Mouse (Mus musculus) CH12.LX (cell line): ENCODE results near the gene Wdr72. TPM values are rescaled to one million over a fixed set of nuclear protein-coding genes. Genes with fewer than 3 reads are reported as not detected.

Experiments used
- DNase-seq: peaks from one replicate; pipeline ENCODE4 v3.0.0-alpha.2; 2013; ENCODE audit errors: extremely low read depth
- H3K27ac ChIP-seq: 2 replicates; pipeline ENCODE4 v1.5.1; 2012; ENCODE audit warnings: low read depth, mild to moderate bottlenecking, control low read depth, moderate library complexity; ENCODE audit not compliant: insufficient read depth
- H3K27me3 ChIP-seq: replicated peaks from 2 replicates; pipeline ENCODE3; 2012; ENCODE audit warnings: inconsistent platforms
- H3K36me3 ChIP-seq, 2 experiments: replicated peaks in 1 of 2; 2 replicates each; pipeline versions ENCODE3 to v1.6.1; 2012; ENCODE audit warnings: inconsistent platforms in 1 of 2, low read length in 1 of 2, mild to moderate bottlenecking in 1 of 2, mixed read lengths in 1 of 2, moderate library complexity in 1 of 2; ENCODE audit not compliant: control insufficient read depth in 1 of 2, insufficient read depth in 1 of 2
- H3K4me1 ChIP-seq, 2 experiments: 2 replicates each; pipeline ENCODE4 v1.6.1; 2012; ENCODE audit warnings: inconsistent platforms in 1 of 2, moderate library complexity in 1 of 2; ENCODE audit not compliant: insufficient read depth in 2 of 2, control insufficient read depth in 1 of 2
- H3K4me2 ChIP-seq: 2 replicates; pipeline ENCODE4 v1.6.1; 2012; ENCODE audit warnings: low read depth, mild to moderate bottlenecking, control low read depth; ENCODE audit not compliant: poor library complexity, insufficient read depth, severe bottlenecking
- H3K4me3 ChIP-seq, 3 experiments: fragments of 150-350 bp in 1 of 3; sonication (generic) in 1 of 3; replicated peaks in 1 of 3; 2 replicates each; pipeline versions ENCODE3 to v1.5.1; 2011 to 2012; ENCODE audit warnings: low read depth in 2 of 3, low read length in 2 of 3, mild to moderate bottlenecking in 2 of 3, moderate library complexity in 2 of 3, control low read depth in 1 of 3, improper control_type of control experiment in 1 of 3, inconsistent platforms in 1 of 3, mixed read lengths in 1 of 3; ENCODE audit not compliant: poor library complexity in 1 of 3
- H3K79me2 ChIP-seq: replicated peaks from 2 replicates; pipeline ENCODE4 v1.6.1; 2012; ENCODE audit warnings: mild to moderate bottlenecking, moderate library complexity; ENCODE audit not compliant: control insufficient read depth, poor library complexity, insufficient read depth, severe bottlenecking; ENCODE audit errors: extremely low read depth
- H3K9ac ChIP-seq: 2 replicates; pipeline ENCODE4 v1.6.1; 2012; ENCODE audit warnings: low read depth, mild to moderate bottlenecking, control low read depth, moderate library complexity; ENCODE audit not compliant: insufficient read depth
- H3K9me3 ChIP-seq: replicated peaks from 2 replicates; pipeline ENCODE3; 2012; ENCODE audit warnings: low read length, inconsistent platforms, mixed read lengths
- BHLHE40 ChIP-seq: IDR thresholded peaks from 2 replicates; pipeline ENCODE4 v1.6.1; 2011; ENCODE audit warnings: mild to moderate bottlenecking, low read depth, low read length, improper control_type of control experiment
- CHD1 ChIP-seq: IDR thresholded peaks from 2 replicates; pipeline ENCODE4 v1.6.1; 2012; ENCODE audit warnings: low read depth, low read length, improper control_type of control experiment, inconsistent platforms
- CTCF ChIP-seq, 2 experiments: IDR thresholded peaks in 1 of 2; conservative IDR thresholded peaks in 1 of 2; 2 replicates each; pipeline ENCODE4 v1.5.1; 2011 to 2012; ENCODE audit warnings: low read depth in 2 of 2, low read length in 2 of 2, improper control_type of control experiment in 1 of 2, inconsistent platforms in 1 of 2, mild to moderate bottlenecking in 1 of 2, moderate library complexity in 1 of 2
- EP300 ChIP-seq: IDR thresholded peaks from 2 replicates; pipeline ENCODE4 v1.6.1; 2011; ENCODE audit warnings: low read length, improper control_type of control experiment
- ETS1 ChIP-seq: conservative IDR thresholded peaks from 2 replicates; pipeline ENCODE4 v1.6.1; 2012; ENCODE audit warnings: low read depth, mild to moderate bottlenecking, inconsistent platforms, low read length, improper control_type of control experiment, moderate library complexity
- IRF4 ChIP-seq: IDR thresholded peaks from 2 replicates; pipeline ENCODE4 v1.6.1; 2014; ENCODE audit warnings: low read depth, mild to moderate bottlenecking, inconsistent platforms, low read length, improper control_type of control experiment
- JUN ChIP-seq: IDR thresholded peaks from 2 replicates; pipeline ENCODE4 v1.6.1; 2011; ENCODE audit warnings: low read depth, mild to moderate bottlenecking, low read length, improper control_type of control experiment, moderate library complexity; ENCODE audit not compliant: insufficient read depth
- JUND ChIP-seq: conservative IDR thresholded peaks from 2 replicates; pipeline ENCODE4 v1.6.1; 2011; ENCODE audit warnings: low read depth, low read length, improper control_type of control experiment
- KAT2A ChIP-seq: IDR thresholded peaks from 2 replicates; pipeline ENCODE4 v1.6.1; 2012; ENCODE audit warnings: low read length, improper control_type of control experiment, inconsistent platforms; ENCODE audit not compliant: insufficient replicate concordance
- MAFK ChIP-seq: IDR thresholded peaks from 2 replicates; pipeline ENCODE4 v1.6.1; 2011; ENCODE audit warnings: low read length, improper control_type of control experiment; ENCODE audit not compliant: insufficient replicate concordance
- MAZ ChIP-seq: IDR thresholded peaks from 2 replicates; pipeline ENCODE4 v1.6.1; 2012; ENCODE audit warnings: low read depth, mild to moderate bottlenecking, inconsistent platforms, low read length, improper control_type of control experiment, moderate library complexity
- MXI1 ChIP-seq: IDR thresholded peaks from 2 replicates; pipeline ENCODE4 v1.6.1; 2011; ENCODE audit warnings: mild to moderate bottlenecking, low read depth, low read length, improper control_type of control experiment
- MYC ChIP-seq: IDR thresholded peaks from 2 replicates; pipeline ENCODE4 v1.6.1; 2011; ENCODE audit warnings: low read depth, mild to moderate bottlenecking, improper control_type of control experiment, low read length
- NRF1 ChIP-seq: IDR thresholded peaks from 2 replicates; pipeline ENCODE4 v1.6.1; 2014; ENCODE audit warnings: low read depth, mild to moderate bottlenecking, inconsistent platforms, low read length, improper control_type of control experiment, moderate library complexity
- POLR2A ChIP-seq: IDR thresholded peaks from 2 replicates; pipeline ENCODE4 v1.6.1; 2011; ENCODE audit warnings: low read depth, mild to moderate bottlenecking, improper control_type of control experiment, low read length
- POLR2AphosphoS2 ChIP-seq: IDR thresholded peaks from 2 replicates; pipeline ENCODE4 v1.6.1; 2011; ENCODE audit warnings: low read depth, low read length, improper control_type of control experiment
- RAD21 ChIP-seq: IDR thresholded peaks from 2 replicates; pipeline ENCODE4 v1.6.1; 2011; ENCODE audit warnings: low read depth, mild to moderate bottlenecking, low read length, improper control_type of control experiment, moderate library complexity
- RCOR1 ChIP-seq: conservative IDR thresholded peaks from 2 replicates; pipeline ENCODE4 v1.6.1; 2012; ENCODE audit warnings: low read depth, mild to moderate bottlenecking, inconsistent platforms, low read length, improper control_type of control experiment
- SIN3A ChIP-seq: IDR thresholded peaks from 2 replicates; pipeline ENCODE4 v1.6.1; 2012; ENCODE audit warnings: low read length, improper control_type of control experiment, inconsistent platforms
- USF1 ChIP-seq: IDR thresholded peaks from 2 replicates; pipeline ENCODE4 v1.6.1; 2014; ENCODE audit warnings: low read depth, mild to moderate bottlenecking, inconsistent platforms, low read length, improper control_type of control experiment
- USF2 ChIP-seq: conservative IDR thresholded peaks from 2 replicates; pipeline ENCODE4 v1.6.1; 2011; ENCODE audit warnings: low read depth, low read length, improper control_type of control experiment
- ZC3H11A ChIP-seq: IDR thresholded peaks from 2 replicates; pipeline ENCODE4 v1.6.1; 2012; ENCODE audit warnings: low read depth, mild to moderate bottlenecking, inconsistent platforms, low read length, improper control_type of control experiment
- ZKSCAN1 ChIP-seq: IDR thresholded peaks from 2 replicates; pipeline ENCODE4 v1.6.1; 2012; ENCODE audit warnings: low read depth, inconsistent platforms, low read length, improper control_type of control experiment, borderline replicate concordance
- ZMIZ1 ChIP-seq: IDR thresholded peaks from 2 replicates; pipeline ENCODE4 v1.6.1; 2012; ENCODE audit warnings: low read depth, mild to moderate bottlenecking, inconsistent platforms, low read length, improper control_type of control experiment
- ZNF384 ChIP-seq: IDR thresholded peaks from 2 replicates; pipeline ENCODE4 v1.6.1; 2012; ENCODE audit warnings: low read depth, low read length, improper control_type of control experiment, inconsistent platforms
- dilution Hi-C: fragments of 300-500 bp; cut with MboI; formaldehyde crosslinking; loops from 2 replicates; pipeline ENCODE4 v1.14.3; 2020; ENCODE audit warnings: low sequenced_read_pairs; ENCODE audit not compliant: extremely low pct_unique_long_range_greater_than_20kb, extremely low pct_ligation_motif_present
- in situ Hi-C: fragments of 300-500 bp; cut with MboI; formaldehyde crosslinking; loops from 3 replicates; pipeline ENCODE4 v1.14.3; 2019; ENCODE audit warnings: low sequenced_read_pairs, low pct_ligation_motif_present, low pct_unique_long_range_greater_than_20kb, mixed read lengths
- polyA plus RNA-seq: library from polyadenylated mRNA; unstranded; fragments of >175 nt; gene quantifications from 2 replicates; pipeline ENCODE4 v1.2.1, GENCODE M21; 2012; ENCODE audit warnings: low read depth; ENCODE audit not compliant: insufficient read length
- total RNA-seq, 2 experiments: library from RNA; depleted of rRNA; stranded (reverse); fragments of 300-350 nt in 1 of 2; fragments of >200 nt in 1 of 2; gene quantifications; 2 replicates each; pipeline ENCODE4 v1.2.3; 2012 to 2014

Wdr72 gene
- total and polyA plus RNA-seq, 3 experiments, result 0.04 TPM; not detected in 2

GRCm38 (mm10) chr9:74248084-74248483, 137.9 kb downstream of the Wdr72 start:
- no peak overlapping the region for H3K27ac ChIP-seq
- H3K4me3 ChIP-seq, result no peak overlapping the region
- no peak for DNase-seq
- no peak overlapping the region for H3K4me2 ChIP-seq
- TF ChIP-seq MAFK, result no peak
- no peak for TF ChIP-seq JUND
- no peak for TF ChIP-seq KAT2A
- TF ChIP-seq CTCF (conservative IDR thresholded peaks at IDR 0.05 in 1 of 2, IDR thresholded peaks at IDR 0.05 in 1 of 2; ENCODE audit: low read depth in 2 of 2, low read length in 2 of 2), result no peak
- no peak for TF ChIP-seq USF2
- no peak for TF ChIP-seq ZNF384
- TF ChIP-seq MYC, result no peak
- no peak for TF ChIP-seq RCOR1
- no peak for TF ChIP-seq BHLHE40
- TF ChIP-seq, all 38 proteins: peak for 0
- H3K9me3 ChIP-seq, result no peaks in the 10 kb centered on the region
- H3K79me2 ChIP-seq, result no peaks in the 10 kb centered on the region
- no peak overlapping the region for H3K9ac ChIP-seq
- H3K36me3 ChIP-seq, result no peaks in the 10 kb centered on the region
- H3K27me3 ChIP-seq, result no peaks in the 10 kb centered on the region
- in situ Hi-C loops, result no loop called here
- H3K4me1 ChIP-seq, result no peaks in the 10 kb centered on the region
- dilution Hi-C loops, result no loop called here

GRCm38 (mm10) chr9:74249486-74249885, 139.3 kb downstream of the Wdr72 start:
- H3K9ac ChIP-seq, result no peak overlapping the region
- no peaks in the 10 kb centered on the region for H3K79me2 ChIP-seq
- no peak for DNase-seq
- in situ Hi-C loops (no loop called here), dilution Hi-C loops (no loop called here)
- H3K27me3 ChIP-seq, result no peaks in the 10 kb centered on the region
- H3K36me3 ChIP-seq, result no peaks in the 10 kb centered on the region
- H3K4me2 ChIP-seq, result no peak overlapping the region; the same call in 1 of the 2 replicates
- TF ChIP-seq SIN3A (no peak), KAT2A (no peak), ETS1 (no peak)
- H3K4me1 ChIP-seq, result no peaks in the 10 kb centered on the region
- H3K9me3 ChIP-seq, result no peaks in the 10 kb centered on the region
- H3K4me3 ChIP-seq, result no peak overlapping the region
- H3K27ac ChIP-seq, result no peak overlapping the region

- Histone ChIP-seq H3K4me1 (no peaks in the 10 kb centered on the region), H3K79me2 (no peaks in the 10 kb centered on the region), H3K27ac (no peak overlapping the region), H3K27me3 (no peaks in the 10 kb centered on the region)
- TF ChIP-seq MAZ (no peak), ZMIZ1 (no peak), JUND (no peak), ZKSCAN1 (no peak), USF2 (no peak), CTCF (conservative IDR thresholded peaks at IDR 0.05 in 1 of 2, IDR thresholded peaks at IDR 0.05 in 1 of 2; ENCODE audit: low read depth in 2 of 2, low read length in 2 of 2) (no peak), CHD1 (no peak), EP300 (no peak), RAD21 (no peak), POLR2A (no peak), MYC (no peak), NRF1 (no peak), USF1 (no peak), MXI1 (no peak), POLR2AphosphoS2 (no peak), IRF4 (no peak), JUN (no peak), ZC3H11A (no peak)
- TF ChIP-seq, all 38 proteins: peak for 0
- H3K9me3 ChIP-seq, result no peaks in the 10 kb centered on the region
- in situ Hi-C loops (no loop called here), dilution Hi-C loops (no loop called here)
- no peaks in the 10 kb centered on the region for H3K36me3 ChIP-seq
- H3K9ac ChIP-seq, result no peak overlapping the region
- no peak for DNase-seq
- no peak overlapping the region for H3K4me3 ChIP-seq
- no peak overlapping the region for H3K4me2 ChIP-seq
Observed at GRCm38 (mm10) chr9:74250522-74250921, 140.4 kb downstream of the Wdr72 start.
